Mouse (Mus musculus) mature B cell (primary cell): ENCODE measurements around the gene Rph3al.

Source experiments
- in situ Hi-C: fragments of 300-500 bp; cut with MboI; formaldehyde crosslinking; loops from 2 replicates; pipeline ENCODE4 v1.14.3; 2019

Rph3al gene

GRCm38 (mm10) chr11:75950459-75950858, 12.2 kb upstream of the Rph3al start:
- in situ Hi-C loops: no loop called here

- in situ Hi-C loops: no loop called here
Measured at GRCm38 (mm10) chr11:75948789-75949188, 10.6 kb upstream of the Rph3al start.

GRCm38 (mm10) chr11:75947223-75947622, 9.0 kb upstream of the Rph3al start:
- in situ Hi-C loops: no loop called here

GRCm38 (mm10) chr11:75945805-75946450, 7.7 kb upstream of the Rph3al start:
- in situ Hi-C loops: no loop called here

GRCm38 (mm10) chr11:75937370-75937871, 808 bp downstream of the Rph3al start:
- in situ Hi-C loops: no loop called here

DNA sequence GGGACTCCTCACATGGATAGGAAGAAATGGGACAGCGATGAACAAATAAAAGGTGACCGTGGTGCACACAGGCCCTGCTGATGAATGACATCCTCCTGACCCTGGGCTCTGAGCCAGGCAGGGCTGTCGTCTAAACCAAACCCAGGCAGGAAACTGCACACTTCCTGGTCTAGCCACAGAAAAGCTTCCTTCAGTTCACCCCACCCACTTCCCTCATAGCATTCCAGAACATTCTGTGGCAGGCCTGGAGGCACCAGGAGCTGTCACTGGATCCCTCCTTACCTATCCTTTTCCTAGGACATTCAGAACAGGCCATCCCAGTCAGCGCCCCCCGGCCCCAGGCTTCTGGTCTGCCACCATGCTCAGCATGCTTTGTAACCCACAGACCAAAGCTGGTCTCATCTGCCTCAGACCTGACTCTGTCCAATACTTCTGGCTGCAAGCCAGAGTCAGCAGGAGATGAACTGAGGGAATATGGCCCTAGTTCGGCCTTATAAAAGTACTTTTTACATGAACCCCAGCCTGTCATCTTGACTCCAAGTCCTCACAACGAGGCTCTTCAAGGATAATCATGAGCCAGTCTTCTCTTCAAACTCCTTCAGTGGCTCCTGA, 2.3 kb downstream of the Rph3al start:
- in situ Hi-C loops: no loop called here

GRCm38 (mm10) chr11:75934425-75934824, 3.8 kb downstream of the Rph3al start:
- in situ Hi-C loops: no loop called here

- in situ Hi-C loops: no loop called here
Measured at GRCm38 (mm10) chr11:75933371-75933770, 4.9 kb downstream of the Rph3al start.

DNA sequence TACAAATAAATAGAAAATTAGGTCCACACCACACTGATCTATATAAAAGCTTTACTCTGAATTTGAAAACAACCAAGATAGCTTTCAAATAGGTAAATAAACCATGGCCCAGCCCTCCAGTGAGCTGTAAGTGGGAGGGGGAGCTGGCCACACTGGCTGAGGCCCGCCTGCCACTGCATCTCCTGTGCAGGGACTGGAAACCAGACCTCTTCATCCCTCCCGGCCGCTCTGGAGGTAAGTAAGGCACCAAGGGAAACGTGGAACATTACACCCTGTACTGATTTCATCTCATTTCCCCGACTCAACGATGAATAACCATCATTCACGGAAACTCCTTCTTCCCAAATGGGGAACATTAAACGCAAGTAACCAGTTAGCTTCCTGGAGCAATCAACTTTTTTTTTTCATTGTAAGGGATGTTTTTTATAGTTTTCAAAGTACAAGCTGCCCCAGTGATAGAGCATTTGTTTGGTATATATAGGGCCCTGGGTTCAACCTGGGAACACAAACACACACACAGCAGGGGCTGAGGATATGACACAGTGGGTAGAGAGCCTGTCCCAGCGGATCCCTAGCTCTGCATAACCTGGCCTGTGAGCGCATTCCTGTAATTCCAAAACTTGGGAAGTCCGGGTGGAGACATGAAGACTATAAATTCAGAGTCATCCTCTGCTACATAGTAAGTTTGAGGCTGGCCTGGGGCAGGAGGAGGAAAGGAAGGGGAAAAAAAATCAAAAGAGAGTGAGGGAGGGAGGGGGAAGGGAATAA, 7.1 kb downstream of the Rph3al start:
- in situ Hi-C loops: no loop called here

GRCm38 (mm10) chr11:75930208-75930607, 8.0 kb downstream of the Rph3al start:
- in situ Hi-C loops: no loop called here

- in situ Hi-C loops: loop anchor here (10.0 kb wide), 1 partner anchor 237 kb away; no protein-coding TSS in a partner anchor
Measured at GRCm38 (mm10) chr11:75927881-75928280, 10.3 kb downstream of the Rph3al start.

DNA sequence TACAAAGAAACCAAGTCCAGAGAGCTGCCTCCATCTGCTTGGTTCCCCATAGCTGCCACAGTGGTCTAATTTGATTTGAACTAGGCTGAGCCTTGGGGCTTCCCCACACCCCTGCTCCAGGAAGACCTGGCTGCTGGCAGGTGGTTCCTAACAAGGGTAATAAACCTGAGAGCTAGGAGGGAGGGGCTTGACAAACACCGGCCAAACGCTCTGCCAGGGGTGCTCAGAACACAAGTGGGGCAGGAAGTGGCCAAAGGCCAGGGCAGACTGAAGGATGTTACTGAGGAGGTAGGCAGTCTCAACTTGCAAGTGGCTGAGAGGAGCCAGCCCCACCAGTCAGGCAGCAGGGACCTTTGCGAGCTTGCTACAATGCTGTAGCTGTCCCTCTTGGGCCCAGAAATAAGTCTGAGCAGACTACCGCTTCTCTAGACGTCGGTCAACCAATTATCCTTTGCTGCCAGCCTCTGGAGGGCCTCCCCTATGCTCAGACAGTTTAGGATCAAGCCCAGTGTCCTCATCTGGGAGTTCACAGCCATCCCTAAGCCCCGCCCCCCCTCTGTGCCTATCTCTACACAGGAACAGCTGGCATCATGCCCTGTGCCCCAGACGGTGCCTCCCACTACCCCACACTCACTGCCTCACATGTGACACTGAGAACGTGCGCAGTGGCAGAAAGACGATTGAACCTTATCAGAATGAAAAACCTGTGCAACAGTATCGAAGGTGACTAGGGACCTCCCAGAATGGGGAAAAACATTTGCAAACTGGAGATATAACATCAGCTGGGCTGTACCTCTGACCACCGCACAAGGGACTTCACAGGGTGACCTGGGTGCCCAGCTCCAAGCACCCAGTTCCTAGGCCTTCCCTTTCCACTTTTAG, 11.6 kb downstream of the Rph3al start:
- in situ Hi-C loops: loop anchor here (10.0 kb wide), 1 partner anchor 238 kb away; no protein-coding TSS in a partner anchor

DNA sequence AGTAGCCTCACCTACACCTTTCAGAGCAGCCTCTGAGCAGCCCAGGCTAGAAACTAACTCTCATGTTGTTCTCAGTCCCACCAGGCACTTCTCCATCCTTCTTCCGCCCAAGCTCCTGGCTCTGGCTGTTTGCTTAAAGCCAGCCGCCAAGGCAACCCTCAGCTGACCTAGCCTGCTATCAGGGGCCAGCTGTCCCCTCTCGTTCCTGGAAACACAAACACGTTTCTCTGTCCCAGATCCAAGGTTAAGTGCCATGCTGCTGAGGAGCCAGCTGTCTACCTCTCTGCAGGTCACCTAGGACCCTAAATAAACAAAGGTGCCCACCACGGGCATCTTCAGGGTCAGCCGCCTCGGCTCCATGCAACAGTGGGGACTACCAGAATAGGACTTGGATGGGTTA, 12.4 kb downstream of the Rph3al start:
- in situ Hi-C loops: loop anchor here (10.0 kb wide), 1 partner anchor 239 kb away; no protein-coding TSS in a partner anchor

GRCm38 (mm10) chr11:75922741-75923140, 15.5 kb downstream of the Rph3al start:
- in situ Hi-C loops: loop anchor here (10.0 kb wide), 1 partner anchor 242 kb away; no protein-coding TSS in a partner anchor

DNA sequence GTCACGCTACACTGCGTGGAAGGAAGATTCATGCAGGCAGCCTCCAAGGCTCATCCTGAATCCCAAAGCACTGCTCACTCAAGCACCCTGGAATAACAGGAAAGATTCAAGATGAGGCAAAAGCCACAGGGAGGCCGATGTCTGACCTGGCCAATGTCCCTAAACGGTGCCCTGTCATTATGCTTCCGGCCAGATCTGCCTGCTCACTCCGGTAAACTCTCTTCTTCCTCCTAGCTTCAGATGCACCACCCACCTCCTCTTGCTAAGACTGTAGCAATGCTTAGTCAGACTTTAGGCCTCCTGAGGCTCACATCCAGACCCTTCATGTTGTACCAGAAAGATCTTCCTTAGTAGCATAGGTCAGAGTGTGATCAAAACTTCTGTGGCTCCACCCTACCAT, 19.1 kb downstream of the Rph3al start:
- in situ Hi-C loops: loop anchor here (5.0 kb wide), 1 partner anchor 43 kb away; no protein-coding TSS in a partner anchor

DNA sequence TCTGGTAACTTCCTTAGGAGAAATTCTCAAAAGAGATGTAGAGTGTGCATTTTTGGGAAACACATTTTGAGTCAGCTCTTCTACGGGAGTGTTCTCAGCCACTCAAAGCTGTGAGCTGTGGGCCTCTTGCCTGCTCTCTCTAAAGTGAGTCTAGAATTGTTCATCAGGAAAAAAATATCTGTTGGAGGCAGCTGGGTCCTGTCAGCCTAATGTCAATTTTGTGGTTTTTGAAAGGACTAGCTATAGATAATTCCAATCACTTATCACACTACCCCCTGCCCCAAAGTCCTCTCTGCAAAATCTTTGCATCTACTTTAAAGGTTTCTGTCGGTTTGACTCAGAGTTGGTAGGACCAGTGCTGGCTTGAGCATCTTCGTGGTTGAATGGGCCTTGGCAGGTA, 20.9 kb downstream of the Rph3al start:
- in situ Hi-C loops: loop anchor here (5.0 kb wide), 1 partner anchor 45 kb away; no protein-coding TSS in a partner anchor

DNA sequence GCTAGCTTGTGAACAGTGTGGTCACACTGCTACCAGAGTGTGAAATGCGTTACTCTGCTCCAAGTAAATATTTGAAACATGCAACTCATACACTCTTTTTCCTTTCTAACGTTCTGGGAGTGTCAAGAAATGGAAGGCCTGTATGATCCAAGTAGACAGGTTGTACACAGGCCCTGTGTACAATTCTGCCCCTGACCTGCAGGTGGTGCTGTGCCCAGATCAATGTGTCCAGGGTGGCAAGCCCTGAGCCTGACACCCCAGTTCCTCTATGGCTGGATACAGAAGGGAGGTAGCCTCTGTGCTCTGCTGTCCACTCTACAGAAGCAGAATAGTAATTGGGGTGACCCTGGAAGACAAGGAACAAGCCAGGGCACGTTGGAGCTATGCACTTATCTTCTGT, 24.3 kb downstream of the Rph3al start:
- in situ Hi-C loops: no loop called here

GRCm38 (mm10) chr11:75912944-75913657, 25.1 kb downstream of the Rph3al start:
- in situ Hi-C loops: no loop called here

DNA sequence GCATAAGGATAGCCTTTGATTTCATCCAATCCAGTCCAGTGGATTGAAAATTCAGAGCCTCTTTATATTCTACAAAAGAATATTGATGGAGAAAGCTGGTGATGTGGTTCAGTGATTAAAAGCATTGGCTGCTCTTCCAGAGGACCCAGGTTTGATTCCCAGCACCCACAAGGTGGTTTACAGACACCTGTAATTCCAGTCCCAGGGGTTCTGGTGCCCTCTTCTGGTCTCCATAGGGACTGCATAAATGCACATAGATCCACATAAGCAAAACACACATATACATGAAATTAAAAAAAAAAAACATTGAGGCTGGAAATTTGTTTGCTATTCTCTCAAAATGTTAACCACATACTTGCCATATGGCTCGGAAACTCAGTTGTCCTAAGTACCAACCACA, 26.3 kb downstream of the Rph3al start:
- in situ Hi-C loops: no loop called here

DNA sequence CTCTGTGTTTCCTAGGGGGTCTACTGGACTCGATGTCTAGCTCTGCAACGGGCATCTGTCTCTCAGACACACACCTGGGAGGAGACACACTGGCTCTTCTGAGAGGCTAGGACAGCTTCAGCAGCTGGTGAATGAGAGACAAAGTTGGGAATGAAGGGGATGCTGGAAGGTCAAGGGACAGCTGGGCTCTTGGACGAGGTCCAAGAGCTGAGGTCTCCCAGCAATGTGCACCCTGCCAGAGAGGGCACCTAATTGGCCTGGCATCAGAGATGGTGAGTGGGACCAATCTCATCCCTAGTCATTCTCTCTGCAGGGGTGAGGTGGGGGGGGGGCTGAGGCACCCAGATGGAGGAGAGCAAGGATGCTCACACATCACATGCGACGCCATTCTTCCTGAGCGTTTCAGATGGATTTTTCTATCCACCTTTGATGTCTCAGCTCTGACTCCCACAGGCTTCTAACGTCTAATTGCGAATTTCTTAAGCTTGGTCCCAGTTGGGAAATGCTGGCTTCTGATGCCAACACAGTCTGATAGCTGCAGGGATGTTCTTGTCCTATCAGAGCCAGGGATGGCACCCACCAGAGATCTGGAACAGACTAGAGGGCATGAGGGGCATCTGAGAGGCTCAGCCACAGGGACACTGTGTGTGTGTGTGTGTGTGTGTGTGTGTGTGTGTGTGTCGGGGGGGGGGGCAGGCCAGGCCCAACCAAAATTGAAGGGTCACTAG, 28.4 kb downstream of the Rph3al start:
- in situ Hi-C loops: no loop called here
